Mouse (Mus musculus): ENCODE measurements around the gene Tsga10ip.
"Not testable (repeated sequence)": the region's sequence is repeated elsewhere in the genome, so short reads cannot be mapped to it uniquely, and the experiment has no call there.

The Tsga10ip gene

DNA sequence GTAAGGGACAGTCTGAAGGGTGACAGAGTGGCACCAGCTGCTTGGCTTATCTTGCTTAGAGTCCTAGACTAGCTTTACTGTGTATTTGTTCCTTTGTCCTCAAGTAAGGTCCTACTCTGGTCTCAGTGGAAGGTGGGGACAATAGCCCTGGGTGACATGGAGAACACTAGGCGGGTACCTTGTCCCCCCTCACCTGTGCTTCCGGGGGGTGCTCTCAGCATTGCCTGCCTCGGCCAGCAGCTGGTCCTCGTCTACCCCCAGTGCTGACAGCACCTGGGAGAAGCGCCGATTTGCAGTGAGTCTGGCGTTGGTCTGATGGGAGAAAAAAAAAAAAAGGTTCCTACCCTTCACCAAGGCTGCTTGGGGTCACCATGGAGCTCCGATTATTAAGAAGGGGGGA is 11.9 kb downstream of the Tsga10ip start:
- DNase-seq (ENCODE audit: low spot score in 2 of 2): no peak

DNA sequence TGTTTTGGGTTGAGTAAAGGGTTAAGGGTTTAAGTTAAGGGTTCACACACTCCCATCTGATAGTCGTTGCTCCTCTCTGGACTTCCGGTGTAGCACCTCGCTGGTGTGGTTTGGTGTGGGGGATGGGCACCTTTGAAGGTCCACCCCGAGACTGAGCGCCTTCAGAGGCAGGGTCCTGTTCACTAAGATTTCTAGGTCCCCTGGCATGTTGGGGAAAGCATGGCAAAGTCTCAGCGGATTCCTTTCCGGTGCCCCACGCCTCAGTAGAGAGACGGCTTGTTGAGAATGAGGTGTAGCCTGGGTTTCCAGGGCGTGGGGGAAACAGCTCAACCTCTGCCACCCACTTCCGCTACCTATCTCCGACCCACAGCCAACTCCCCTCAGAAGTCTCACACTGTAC is 12.7 kb downstream of the Tsga10ip start:
- DNase-seq (ENCODE audit: low spot score in 2 of 2): peak; percentile 35 to 44

DNA sequence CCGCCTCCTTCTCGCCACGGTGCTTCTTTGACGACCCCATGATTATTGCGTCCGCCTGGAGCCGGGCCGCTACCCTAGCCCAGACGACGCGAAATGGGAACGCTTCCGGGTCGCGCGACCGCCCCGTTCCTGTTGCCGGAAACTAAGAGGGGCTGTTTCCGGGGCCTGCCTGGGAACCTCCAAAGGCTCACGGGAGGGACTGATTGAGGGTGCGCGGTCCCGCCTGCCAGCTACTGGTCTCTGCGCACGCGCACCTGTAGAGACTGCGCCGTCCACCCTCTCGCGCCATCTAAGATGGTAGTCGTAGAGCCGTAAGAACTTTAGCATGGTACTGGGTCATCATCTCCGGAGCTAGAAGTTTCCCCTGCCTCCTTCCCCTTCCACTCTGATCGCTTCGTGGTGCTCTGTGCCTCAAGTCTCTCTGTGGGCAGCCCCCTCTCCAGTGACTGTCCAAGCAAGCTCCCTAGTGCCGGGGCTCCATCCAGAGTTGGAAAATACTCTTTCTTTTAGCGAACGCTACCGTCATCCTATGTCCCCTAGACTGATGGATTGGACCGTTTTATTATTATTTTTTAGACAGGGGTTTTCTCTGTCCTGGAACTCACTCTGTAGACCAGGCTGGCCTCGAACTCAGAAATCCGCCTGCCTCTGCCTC is 13.6 kb downstream of the Tsga10ip start, which contains the start of gene Sart1:
Sart1 (minus strand) TSS at position 116 of the 655 bp plus-strand sequence.
- peak; percentile 96 to 98 for DNase-seq (ENCODE audit: low spot score in 2 of 2)

DNA sequence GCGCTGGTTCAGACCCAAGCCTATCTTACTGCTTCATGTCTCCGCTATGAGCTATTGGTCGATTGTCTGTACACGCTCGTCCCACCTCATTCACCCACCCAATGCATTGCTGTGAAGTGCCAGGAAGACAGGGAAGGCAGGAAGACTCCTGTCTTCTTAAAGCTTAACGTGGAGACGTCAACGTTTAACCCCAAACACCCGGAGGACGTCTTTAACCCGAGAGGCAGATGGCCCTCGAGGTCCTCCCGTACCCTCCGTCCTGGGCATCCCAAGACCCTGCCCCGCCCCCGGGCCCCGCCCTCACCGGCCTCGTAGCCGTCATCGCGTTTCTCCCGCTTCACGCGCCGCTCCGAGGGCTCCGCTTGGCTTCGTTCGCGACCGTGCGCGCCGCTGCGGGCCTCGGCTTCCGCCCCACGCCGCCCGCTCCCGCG is 14.3 kb downstream of the Tsga10ip start:
- DNase-seq (ENCODE audit: low spot score in 2 of 2): no peak

DNA sequence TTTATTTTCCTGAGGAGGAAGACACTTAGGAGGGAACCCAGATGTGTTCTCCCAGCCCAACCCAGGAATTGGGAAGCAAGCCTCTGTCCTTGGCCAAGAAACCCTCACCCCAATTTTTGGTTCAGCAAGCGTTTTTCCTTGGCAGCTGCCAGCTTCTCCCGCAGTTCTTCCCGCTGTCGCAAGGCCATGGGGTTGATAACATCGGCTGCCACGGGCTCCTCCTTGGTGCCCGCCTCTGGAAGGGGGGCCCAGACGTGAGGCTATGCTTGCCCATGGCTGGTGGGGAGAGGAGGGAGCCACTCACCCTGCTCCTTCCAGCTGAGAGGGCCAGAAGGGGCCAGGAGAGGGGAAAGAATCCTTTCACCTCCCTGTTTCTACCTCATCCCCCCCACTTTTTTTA is 17.6 kb downstream of the Tsga10ip start:
- DNase-seq (ENCODE audit: low spot score in 2 of 2): no peak

DNA sequence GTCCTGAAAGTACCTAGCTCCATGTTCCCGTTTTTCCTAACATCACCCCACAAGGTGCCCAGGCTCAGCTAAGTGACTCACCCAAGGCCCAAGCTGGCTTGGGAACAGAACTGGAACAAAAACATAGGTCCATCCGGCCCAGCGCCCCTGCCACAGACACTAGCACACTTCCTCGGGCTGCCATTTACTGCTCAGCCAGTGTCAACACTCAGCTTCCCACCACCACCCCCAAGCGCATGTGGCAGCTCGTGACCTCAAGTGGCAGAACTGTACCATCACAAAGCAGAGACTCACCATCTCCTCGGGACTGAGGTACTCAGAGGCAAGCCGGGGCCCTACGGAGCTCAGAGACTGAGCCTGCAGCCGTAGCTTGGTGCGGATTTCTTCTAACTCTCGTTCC is 19.0 kb downstream of the Tsga10ip start:
- no peak for DNase-seq (ENCODE audit: low spot score in 2 of 2)

DNA sequence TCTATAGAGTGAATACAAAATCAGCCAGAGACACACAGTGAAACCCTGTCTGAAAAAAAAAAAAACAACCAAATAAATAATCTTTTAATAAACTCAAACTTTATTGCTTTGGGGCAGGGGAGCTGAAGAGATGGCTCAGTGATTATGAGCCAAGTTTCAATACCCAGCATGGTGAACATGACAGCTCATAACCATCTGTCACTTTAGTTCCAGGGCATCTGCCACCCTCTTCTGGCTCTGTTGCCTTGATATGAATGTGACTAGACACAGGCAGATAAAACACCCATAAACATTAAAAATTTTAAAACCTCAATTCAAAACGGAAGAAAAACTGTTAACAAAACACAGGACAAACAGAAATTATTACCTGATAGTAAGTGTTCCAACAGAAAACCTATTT is 24.9 kb downstream of the Tsga10ip start:
- no peak for DNase-seq (ENCODE audit: low spot score in 2 of 2)

DNA sequence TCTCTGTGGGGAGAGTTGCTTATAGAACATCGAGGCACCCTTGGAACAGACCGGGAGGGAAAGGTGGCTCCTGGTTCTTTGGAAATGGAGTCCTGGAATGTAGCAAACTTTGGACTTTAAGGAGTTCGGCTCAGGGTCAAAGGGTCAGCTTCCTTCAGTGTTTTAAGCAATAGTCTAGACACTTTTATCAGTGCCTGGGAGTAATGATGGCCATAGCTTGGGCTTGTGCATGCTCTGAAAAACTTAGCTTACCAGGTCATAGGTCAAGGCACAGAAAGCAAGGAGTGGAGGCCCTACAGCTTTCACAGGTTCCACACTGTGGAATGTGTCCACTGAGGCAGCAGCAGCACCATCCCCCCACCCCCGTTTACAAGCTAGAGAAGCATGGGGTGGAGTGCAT is 27.6 kb downstream of the Tsga10ip start:
- DNase-seq (ENCODE audit: low spot score in 2 of 2): no peak

DNA sequence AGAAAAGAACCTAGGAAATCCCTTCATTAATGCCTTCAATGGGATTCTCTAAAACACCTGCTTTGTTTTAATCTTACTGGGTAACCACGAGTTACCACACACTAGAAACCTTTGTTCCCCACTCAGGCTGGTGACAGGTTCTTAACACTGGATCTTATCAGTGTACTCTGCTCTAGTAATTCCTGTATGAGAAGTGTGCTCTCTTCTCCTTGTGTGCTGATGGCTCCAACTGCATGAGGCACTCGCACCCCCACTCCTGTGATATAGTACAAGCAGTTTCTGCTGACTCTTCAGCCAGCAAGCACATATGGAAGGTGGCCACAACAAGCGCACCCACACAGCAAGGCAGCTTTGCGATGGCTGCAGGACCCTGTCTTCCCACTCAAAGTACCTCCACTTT is 28.1 kb downstream of the Tsga10ip start:
- DNase-seq (ENCODE audit: low spot score in 2 of 2): no peak

DNA sequence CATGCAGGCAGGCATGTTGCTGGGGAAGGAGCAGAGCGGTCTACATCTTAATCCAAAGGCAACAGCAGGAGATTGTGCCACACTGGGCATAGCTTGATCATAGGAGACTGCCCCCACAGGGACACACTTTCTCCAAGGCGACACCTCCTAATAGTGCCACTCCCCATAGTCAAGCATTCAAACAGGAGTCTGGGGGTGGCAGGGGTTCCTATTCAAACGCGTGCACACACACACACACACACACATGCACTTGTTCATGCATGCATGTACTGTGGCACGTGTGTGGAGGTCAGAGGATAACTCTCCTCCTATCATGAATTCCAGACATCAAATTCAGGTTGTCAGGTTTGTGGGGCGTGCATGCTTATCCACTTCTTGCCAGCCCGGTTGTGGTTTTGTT is 29.6 kb downstream of the Tsga10ip start:
- no peak for DNase-seq (ENCODE audit: low spot score in 2 of 2)

DNA sequence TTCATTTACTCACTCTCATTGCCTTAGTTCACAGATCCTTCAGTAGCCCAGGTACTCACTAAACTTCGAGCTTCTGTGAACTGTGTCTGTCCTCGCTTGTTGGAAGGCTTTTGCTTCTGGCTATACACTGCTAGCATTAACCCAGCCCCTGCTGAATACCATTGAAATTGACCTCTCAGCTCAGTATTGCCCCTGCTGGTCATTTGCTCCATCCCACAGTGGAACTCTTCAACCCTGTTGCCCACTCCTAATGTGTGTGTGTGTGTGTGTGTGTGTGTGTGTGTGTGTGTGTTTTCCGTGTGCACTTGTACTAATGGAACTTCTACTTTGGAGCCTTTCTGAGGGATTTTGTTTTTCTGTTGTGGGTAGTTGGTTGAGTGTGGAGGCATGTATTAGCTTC is 31.4 kb downstream of the Tsga10ip start:
- DNase-seq (ENCODE audit: low spot score in 2 of 2): no peak

DNA sequence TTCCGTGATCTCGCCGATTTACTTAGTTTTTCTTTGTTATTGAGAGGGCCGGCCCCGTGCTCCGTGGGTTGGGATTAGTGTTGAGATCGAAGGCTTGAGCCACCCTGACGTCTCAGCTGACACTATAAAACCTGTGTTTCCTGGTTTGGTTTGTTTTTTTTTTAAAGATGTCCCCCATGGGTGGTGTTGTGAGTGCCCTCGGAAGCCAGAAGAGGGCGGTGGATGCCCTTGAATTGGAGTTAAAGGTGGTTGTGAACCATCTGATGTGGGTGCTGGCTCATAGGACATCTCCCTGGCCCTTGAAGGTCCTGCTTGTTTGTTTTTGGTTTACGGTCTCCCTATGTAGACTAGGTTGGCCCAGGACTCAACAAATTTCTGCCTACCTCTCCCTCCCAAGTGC is 34.9 kb downstream of the Tsga10ip start:
- DNase-seq (ENCODE audit: low spot score in 2 of 2): no peak

DNA sequence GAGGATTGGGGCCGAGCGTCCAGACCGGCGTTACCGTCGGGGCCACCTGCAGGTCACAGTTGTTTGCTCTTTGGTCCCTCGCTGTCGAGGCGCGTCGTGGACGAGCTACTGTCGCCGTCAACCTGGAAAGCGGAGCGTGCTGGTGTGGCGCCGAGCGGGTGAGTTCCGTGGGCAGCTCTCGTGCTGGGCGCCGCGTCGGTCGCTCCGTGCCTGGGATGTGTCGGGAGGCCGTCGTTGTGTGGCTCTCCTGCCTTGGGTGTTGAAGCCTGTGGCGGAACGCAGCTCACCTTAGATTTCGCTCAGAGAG is 35.3 kb downstream of the Tsga10ip start, which contains the start of gene Banf1:
Banf1 (minus strand) TSS at position 116 of the 307 bp plus-strand sequence.
- no peak for DNase-seq (ENCODE audit: low spot score in 2 of 2)

DNA sequence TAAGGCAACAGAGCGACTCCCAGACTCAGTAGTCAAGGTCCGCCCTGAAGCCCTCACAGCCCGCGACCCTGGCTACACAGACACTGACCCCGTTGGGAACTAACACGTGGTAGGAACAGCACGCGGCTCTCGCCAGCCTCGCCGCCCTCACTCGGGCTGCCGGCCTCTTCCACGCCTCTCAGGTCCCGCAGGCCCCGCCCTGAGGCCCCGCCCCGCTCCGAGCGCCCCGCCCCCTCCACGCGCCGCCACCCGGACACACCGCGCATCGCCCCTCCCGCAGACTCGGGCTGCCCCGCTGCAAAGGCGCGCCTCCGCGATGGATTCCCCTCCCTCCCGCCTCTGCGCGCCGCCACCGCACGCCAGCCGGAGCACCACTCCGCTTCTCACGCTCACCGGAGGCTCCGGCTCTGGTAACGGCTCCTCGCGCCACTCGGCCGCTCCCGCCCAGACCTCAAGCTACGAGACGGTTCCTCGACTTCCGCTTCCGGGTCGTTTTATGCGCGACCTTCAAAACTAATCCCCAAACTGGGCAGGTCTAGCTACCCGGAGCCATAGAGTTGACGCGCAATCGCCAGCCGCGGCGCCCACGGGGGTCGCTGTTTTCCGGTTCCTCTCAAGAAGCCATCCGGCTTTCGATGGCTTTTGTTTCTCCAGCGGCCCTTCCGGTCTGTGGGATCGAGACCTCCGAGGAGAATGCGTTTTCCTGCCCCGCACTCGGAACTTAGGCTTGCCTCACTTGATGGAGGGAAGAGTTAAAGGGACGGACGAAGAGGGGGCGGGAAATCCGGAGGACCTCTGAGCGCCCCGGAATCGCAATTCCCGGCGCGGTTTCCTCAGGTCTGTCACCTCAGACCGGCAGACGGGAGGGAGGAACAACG is 35.9 kb downstream of the Tsga10ip start, which contains the start of gene Eif1ad:
Eif1ad (plus strand) TSS at position 567 of the 878 bp plus-strand sequence.
- DNase-seq (ENCODE audit: low spot score in 2 of 2): peak; percentile 92 to 97

DNA sequence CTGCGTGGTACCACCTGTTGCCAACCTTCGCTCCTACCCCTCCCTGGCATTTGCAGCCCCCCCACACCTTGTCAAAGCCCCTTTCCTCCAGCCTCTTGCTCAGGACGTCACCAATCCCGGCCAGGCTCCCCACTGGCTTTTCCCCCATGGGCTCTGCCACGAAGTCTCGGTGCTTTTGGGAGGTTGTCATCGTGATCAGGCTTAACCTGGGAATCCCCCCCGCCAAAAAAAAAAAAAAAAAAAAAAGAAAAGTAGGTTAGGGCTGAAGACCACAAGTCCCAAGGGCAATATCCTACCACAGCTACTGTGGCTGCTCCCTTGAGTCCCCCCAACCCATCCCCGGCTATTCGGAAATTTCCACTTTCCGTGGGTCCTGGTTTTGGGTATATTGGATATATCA is 36.6 kb downstream of the Tsga10ip start:
- DNase-seq (ENCODE audit: low spot score in 2 of 2): no peak

DNA sequence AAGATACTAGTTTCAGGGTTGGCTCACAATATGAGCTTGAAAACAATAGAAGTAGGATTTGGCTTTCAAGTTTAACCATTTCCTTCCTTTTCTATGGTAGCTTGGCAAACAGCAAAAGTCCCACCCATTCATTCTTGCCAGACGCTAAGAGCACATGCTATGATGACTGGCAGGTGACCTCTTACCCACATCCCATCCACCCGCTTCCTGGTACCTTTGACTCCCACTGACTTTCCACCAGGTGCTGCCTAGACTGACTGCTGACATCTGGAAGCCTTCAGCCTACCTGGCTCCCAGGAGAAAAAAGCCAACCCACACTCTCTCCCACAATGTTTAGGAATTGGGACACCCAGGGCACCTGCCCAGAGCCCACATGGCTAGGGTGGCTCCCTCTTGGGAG is 38.2 kb downstream of the Tsga10ip start:
- DNase-seq (ENCODE audit: low spot score in 2 of 2): no peak

DNA sequence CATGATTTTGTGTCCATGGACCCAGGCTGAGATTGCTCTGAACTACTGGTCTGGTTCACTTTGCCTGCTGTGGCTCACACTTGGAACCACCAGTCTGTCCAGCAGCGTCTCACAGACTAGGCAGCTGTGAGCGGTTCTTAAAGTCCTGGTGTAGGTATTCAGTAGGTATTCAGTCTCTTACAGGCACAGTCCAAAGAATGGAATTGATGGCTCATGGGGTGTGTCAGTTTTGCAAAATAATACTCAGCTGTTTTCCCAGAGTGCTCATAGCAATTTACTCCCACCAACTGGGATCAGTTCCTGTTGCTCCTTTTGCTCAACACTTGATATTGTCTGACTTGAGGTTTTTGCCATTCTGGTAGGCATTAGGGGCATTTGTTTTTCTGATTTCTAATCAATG is 40.1 kb downstream of the Tsga10ip start:
- DNase-seq (ENCODE audit: low spot score in 2 of 2): no peak

DNA sequence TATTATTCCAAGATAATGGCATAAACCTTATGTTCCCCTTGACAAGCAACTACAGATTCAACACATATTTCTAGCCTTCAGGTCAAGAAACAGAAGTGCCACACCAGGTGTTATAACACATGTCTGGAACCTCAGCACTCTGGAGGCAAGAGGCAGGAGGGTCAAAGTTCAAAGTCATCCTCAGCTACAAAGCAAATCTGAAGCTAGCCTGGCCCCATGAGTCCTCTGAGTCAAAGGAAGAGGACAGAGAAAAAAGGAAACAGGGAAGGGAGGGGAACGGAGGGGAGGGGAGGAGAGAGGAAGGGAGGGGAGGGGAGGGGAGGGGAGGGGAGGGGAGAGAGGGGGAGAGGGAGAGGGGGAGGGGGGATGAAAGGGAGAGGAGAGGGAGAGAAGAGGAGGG is 46.2 kb downstream of the Tsga10ip start:
- no peak for DNase-seq (ENCODE audit: low spot score in 2 of 2)

DNA sequence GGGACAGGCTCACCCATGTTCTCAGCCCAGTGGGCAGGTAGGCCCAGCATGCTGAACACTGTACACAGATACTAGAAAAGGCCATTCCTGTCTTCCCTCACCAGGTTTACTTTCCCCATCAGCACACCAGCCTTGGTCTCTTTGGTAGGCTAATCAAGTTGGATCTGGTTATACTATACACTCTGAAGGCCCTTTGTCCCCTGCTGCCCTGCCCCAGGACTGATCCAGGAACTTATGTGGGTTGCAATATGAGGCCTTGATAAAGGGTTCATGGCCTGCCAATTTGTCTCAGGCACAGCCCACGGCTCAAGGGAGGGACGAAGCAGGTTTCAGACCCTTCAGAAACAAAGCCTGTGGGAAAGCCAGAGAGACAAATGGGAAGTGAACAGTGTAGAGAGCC is 48.7 kb downstream of the Tsga10ip start:
- no peak for DNase-seq (ENCODE audit: low spot score in 2 of 2)

DNA sequence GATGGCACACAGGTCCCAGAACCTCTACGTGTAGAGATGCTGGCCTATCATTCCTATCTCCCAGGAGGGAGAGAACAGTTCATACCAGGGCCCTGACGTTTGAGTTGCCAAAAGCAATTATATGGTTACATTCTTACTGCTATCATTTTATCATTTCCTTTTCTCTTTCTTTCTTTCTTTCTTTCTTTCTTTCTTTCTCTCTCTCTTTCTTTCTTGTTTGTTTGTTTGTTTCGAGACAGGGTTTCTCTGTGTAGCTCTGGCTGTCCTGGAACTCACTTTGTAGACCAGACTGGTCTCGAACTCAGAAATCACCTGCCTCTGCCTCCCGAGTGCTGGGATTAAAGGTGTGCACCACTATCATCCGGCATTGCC is 52.8 kb downstream of the Tsga10ip start, which contains the start of gene Cst6:
Cst6 (minus strand) TSS at position 73 of the 372 bp plus-strand sequence.
- DNase-seq (ENCODE audit: low spot score in 2 of 2): not testable (repeated sequence)

DNA sequence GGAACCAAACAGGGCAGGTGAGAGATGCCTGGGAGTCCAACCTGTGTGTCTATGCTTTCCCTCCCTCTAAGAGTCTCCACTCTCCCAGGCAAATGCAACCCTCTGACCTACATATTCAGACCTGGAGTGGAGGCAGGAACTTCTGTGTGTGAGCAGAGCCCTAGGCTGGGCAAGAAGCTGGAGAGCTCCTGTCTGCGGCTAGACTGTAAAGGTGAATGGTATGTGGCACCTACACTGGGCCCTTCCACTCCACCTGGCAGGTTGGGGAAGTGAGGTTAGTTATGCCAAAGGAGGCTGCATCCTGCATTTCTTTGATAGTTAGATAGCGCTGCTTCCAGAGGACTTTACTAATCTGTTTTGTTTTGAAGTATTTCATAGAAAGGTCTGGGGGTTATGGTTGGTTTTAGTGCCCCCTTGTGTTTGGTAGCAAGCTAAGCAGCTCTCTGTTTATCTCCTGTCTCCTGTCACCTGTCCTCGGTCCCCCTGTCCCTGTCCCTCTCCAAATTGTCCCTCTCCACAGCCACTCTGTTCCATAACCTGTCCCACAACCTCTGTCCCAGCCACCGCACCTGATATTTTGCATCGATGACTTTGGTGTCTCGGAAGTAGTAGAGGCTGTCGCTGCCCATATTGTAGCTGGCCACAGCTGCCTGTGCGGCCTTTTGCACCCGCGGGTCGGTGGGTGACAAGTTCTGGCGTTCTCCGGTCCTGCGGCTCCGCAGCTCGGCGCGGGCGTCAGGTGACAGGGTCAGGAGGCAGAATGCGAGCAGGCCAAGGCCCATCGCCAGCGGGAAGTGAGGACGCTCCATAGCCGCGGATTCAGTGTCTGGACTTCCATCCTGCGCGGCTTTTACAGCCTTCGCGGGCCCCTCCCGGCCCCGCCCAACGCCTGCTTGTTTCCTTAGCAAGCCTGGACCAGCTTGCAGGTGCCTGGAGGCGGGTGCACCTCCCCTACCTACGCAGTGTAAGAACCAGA is 53.5 kb downstream of the Tsga10ip start:
- peak in 1 of 2 experiments; percentile 18 for DNase-seq (ENCODE audit: low spot score in 2 of 2)

DNA sequence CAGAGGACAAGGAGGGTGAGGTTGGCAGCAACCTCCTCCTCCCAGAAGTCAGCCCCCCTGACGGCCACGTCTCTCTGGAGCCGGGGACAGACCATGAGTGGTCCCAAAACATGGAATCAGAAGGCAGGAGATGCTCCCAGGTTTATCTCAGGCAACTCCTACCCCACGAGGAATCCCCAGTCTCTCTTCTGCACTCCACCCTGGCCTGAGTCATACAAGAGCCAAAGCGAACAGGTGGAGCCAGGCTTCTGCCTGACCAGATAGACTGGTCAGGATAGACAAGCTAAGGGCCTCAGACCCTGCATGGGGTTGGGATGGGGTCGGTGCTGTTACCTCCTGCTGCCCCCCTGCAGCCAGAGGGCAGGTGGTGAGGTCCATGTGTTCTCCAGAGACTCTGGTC is 54.3 kb downstream of the Tsga10ip start:
- no peak for DNase-seq (ENCODE audit: low spot score in 2 of 2)

Measured in heart, adult 9 months (tissue).